Mouse (Mus musculus): ENCODE measurements at regions not wholly inside any gene's neighbourhood (a gene's known extent, or its start where the extent isn't known, plus 50 kb on each side); places are given as distances from the start of the nearest gene placed in this dataset.
"Not testable (repeated sequence)": the region's sequence is repeated elsewhere in the genome, so short reads cannot be mapped to it uniquely, and the experiment has no call there.

DNA sequence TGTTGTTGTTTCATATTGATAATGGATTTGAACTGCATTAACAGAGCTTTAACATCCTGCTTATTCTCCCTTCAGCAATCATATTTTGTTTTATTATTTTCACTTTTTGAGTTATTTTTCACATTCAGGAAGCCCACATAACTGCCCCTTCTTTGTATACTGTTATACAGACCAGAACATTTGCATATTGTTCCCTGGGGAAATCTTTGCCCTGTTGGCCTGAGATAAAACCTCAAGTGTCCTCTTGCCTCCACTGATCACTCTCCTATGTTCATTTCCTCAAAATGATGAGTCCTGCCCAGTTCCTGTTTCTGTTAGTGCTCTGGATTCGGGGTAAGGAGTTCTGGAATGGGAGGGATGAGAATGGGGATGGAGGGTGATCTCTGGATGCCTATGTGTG lies 73.9 kb upstream of the Tacstd2 start:
- not testable (repeated sequence) for TF ChIP-seq CTCF (IDR thresholded peaks at IDR 0.05; ENCODE audit: low read depth, low read length); EP300 (IDR thresholded peaks at IDR 0.05; ENCODE audit: insufficient read depth, low read depth, low read length)
